Mouse (Mus musculus) embryonic facial prominence, embryonic 12.5 days (tissue): ENCODE data around the gene Il27. TPM values are rescaled to one million over a fixed set of nuclear protein-coding genes. Genes with fewer than 3 reads are reported as not detected.

Source experiments
- ATAC-seq: fragments of 200-750 bp; cut with Nextera tagmentation; 2 replicates; pipeline ENCODE4 v1.8.0; 2017; ENCODE audit not compliant: insufficient number of reproducible peaks, insufficient read depth, low FRiP score, low TSS enrichment
- H3K27ac ChIP-seq: fragments of 300-500 bp; sonication (generic); 2 replicates; pipeline ENCODE4 v1.5.1; 2016; ENCODE audit warnings: mild to moderate bottlenecking
- H3K27me3 ChIP-seq: fragments of 300-500 bp; sonication (generic); 2 replicates; pipeline ENCODE4 v1.6.1; 2016; ENCODE audit warnings: mild to moderate bottlenecking, moderate library complexity
- H3K36me3 ChIP-seq: fragments of 300-500 bp; sonication (generic); 2 replicates; pipeline ENCODE4 v1.6.1; 2016; ENCODE audit warnings: mild to moderate bottlenecking
- H3K4me1 ChIP-seq: fragments of 300-500 bp; sonication (generic); 2 replicates; pipeline ENCODE4 v1.6.1; 2016
- H3K4me2 ChIP-seq: fragments of 300-500 bp; sonication (generic); replicated peaks from 2 replicates; pipeline ENCODE4 v1.6.1; 2016; ENCODE audit warnings: mild to moderate bottlenecking, moderate library complexity
- H3K4me3 ChIP-seq: fragments of 300-500 bp; sonication (generic); 2 replicates; pipeline ENCODE4 v1.5.1; 2016; ENCODE audit warnings: mild to moderate bottlenecking
- H3K9ac ChIP-seq: fragments of 300-500 bp; sonication (generic); 2 replicates; pipeline ENCODE4 v1.6.1; 2016; ENCODE audit warnings: mild to moderate bottlenecking, moderate library complexity
- H3K9me3 ChIP-seq: fragments of 300-500 bp; sonication (generic); 2 replicates; pipeline ENCODE4 v1.6.1; 2016; ENCODE audit warnings: mild to moderate bottlenecking, moderate library complexity
- whole genome bisulfite sequencing: fragments of 180-500 bp; shearing (Covaris S2); methylation state at CpG from one replicate; pipeline ENCODE4 v1.1.7; 2016; 5-methylcytosine and 5-hydroxymethylcytosine counted together
- polyA plus RNA-seq: library from polyadenylated mRNA; unstranded; fragments of >200 nt; fragmentation: Nextera tagmentation; extraction: Ambion mirVana; gene quantifications from 2 replicates; pipeline ENCODE4 v1.2.1, GENCODE M21; 2016

Gene Il27
- polyA plus RNA-seq, 1 experiment from 2014 or later: not detected

GRCm38 (mm10) chr7:126625807-126626600 is 31.3 kb upstream of the Il27 start:
- H3K4me3 ChIP-seq: no peak overlapping the region
- no peaks in the 10 kb centered on the region; the same call in 1 of the 2 replicates for H3K4me1 ChIP-seq
- ATAC-seq: no peak
- H3K27me3 ChIP-seq: no peaks in the 10 kb centered on the region
- H3K27ac ChIP-seq: no peak overlapping the region
- no peak overlapping the region for H3K9ac ChIP-seq
- no peaks in the 10 kb centered on the region for H3K9me3 ChIP-seq
- 79% methylated on average over 3 of the region's 3 CpGs for WGBS
- H3K36me3 ChIP-seq: no peaks in the 10 kb centered on the region
- H3K4me2 ChIP-seq: no peak overlapping the region

GRCm38 (mm10) chr7:126625369-126625768 is 30.6 kb upstream of the Il27 start:
- ATAC-seq: no peak
- no peaks in the 10 kb centered on the region for H3K27me3 ChIP-seq
- 46% methylated on average over 6 of the region's 6 CpGs for WGBS
- H3K9ac ChIP-seq: no peak overlapping the region
- no peak overlapping the region for H3K4me3 ChIP-seq
- no peak overlapping the region for H3K27ac ChIP-seq
- H3K4me2 ChIP-seq: no peak overlapping the region
- H3K36me3 ChIP-seq: no peaks in the 10 kb centered on the region
- no peaks in the 10 kb centered on the region for H3K9me3 ChIP-seq
- H3K4me1 ChIP-seq: no peaks in the 10 kb centered on the region; the same call in 1 of the 2 replicates

- no peak for ATAC-seq
- H3K4me2 ChIP-seq: no peak overlapping the region
- H3K9me3 ChIP-seq: no peaks in the 10 kb centered on the region
- H3K27ac ChIP-seq: no peak overlapping the region
- no peaks in the 10 kb centered on the region for H3K27me3 ChIP-seq
- H3K9ac ChIP-seq: no peak overlapping the region
- 64% methylated on average over 16 of the region's 16 CpGs for WGBS
- H3K36me3 ChIP-seq: no peaks in the 10 kb centered on the region
- H3K4me3 ChIP-seq: no peak overlapping the region
- no peaks in the 10 kb centered on the region; the same call in 1 of the 2 replicates for H3K4me1 ChIP-seq
These were observed 30.0 kb upstream of the Il27 start for GRCm38 (mm10) chr7:126624774-126625173.

GRCm38 (mm10) chr7:126623381-126623780 is 28.6 kb upstream of the Il27 start:
- H3K27me3 ChIP-seq: no peaks in the 10 kb centered on the region
- WGBS: 85% methylated on average over 1 of the region's 1 CpGs
- H3K9me3 ChIP-seq: no peaks in the 10 kb centered on the region

GRCm38 (mm10) chr7:126621452-126622359 is 27.0 kb upstream of the Il27 start:
- H3K9me3 ChIP-seq: no peaks in the 10 kb centered on the region
- no peak overlapping the region for H3K4me2 ChIP-seq
- no peaks in the 10 kb centered on the region for H3K36me3 ChIP-seq
- H3K27ac ChIP-seq: no peak overlapping the region
- no peaks in the 10 kb centered on the region for H3K27me3 ChIP-seq
- no peak for ATAC-seq
- H3K9ac ChIP-seq: no peak overlapping the region
- no peaks in the 10 kb centered on the region; the same call in 1 of the 2 replicates for H3K4me1 ChIP-seq
- WGBS: 80% methylated on average over 9 of the region's 9 CpGs
- no peak overlapping the region for H3K4me3 ChIP-seq

More at GRCm38 (mm10) chr7:126623381-126623780, 28.6 kb upstream of the Il27 start:
- Histone ChIP-seq H3K9ac (no peak overlapping the region), H3K4me3 (no peak overlapping the region), H3K4me1 (no peaks in the 10 kb centered on the region; the same call in 1 of the 2 replicates), H3K27ac (no peak overlapping the region), H3K4me2 (no peak overlapping the region), H3K36me3 (no peaks in the 10 kb centered on the region)
- ATAC-seq: no peak

GRCm38 (mm10) chr7:126619559-126620275 is 25.0 kb upstream of the Il27 start:
- H3K27ac ChIP-seq: no peak overlapping the region
- H3K36me3 ChIP-seq: no peaks in the 10 kb centered on the region
- no peak overlapping the region for H3K9ac ChIP-seq
- no peaks in the 10 kb centered on the region for H3K27me3 ChIP-seq
- no peaks in the 10 kb centered on the region for H3K9me3 ChIP-seq
- H3K4me1 ChIP-seq: no peaks in the 10 kb centered on the region
- ATAC-seq: no peak
- no peak overlapping the region for H3K4me2 ChIP-seq
- 65% methylated on average over 10 of the region's 10 CpGs for WGBS
- no peak overlapping the region for H3K4me3 ChIP-seq

- Histone ChIP-seq H3K36me3 (no peaks in the 10 kb centered on the region), H3K4me1 (no peaks in the 10 kb centered on the region), H3K4me3 (no peak overlapping the region), H3K27ac (no peak overlapping the region), H3K9ac (no peak overlapping the region), H3K27me3 (no peaks in the 10 kb centered on the region), H3K9me3 (no peaks in the 10 kb centered on the region), H3K4me2 (no peak overlapping the region)
- no peak for ATAC-seq
- 78% methylated on average over 3 of the region's 3 CpGs for WGBS
These were observed 22.0 kb upstream of the Il27 start for GRCm38 (mm10) chr7:126616707-126617106.

GRCm38 (mm10) chr7:126612736-126613135 is 18.0 kb upstream of the Il27 start:
- Histone ChIP-seq H3K4me2 (no peak overlapping the region), H3K27me3 (no peaks in the 10 kb centered on the region), H3K27ac (no peak overlapping the region), H3K4me1 (no peaks in the 10 kb centered on the region), H3K9me3 (no peaks in the 10 kb centered on the region), H3K36me3 (no peaks in the 10 kb centered on the region), H3K4me3 (no peak overlapping the region), H3K9ac (no peak overlapping the region)
- ATAC-seq: no peak
- WGBS: 76% methylated on average over 3 of the region's 3 CpGs

GRCm38 (mm10) chr7:126607796-126608195 is 13.1 kb upstream of the Il27 start:
- Histone ChIP-seq H3K9ac (no peak overlapping the region), H3K36me3 (no peaks in the 10 kb centered on the region), H3K9me3 (no peaks in the 10 kb centered on the region), H3K4me1 (no peaks in the 10 kb centered on the region; the same call in 1 of the 2 replicates), H3K27me3 (no peaks in the 10 kb centered on the region), H3K4me3 (no peak overlapping the region), H3K4me2 (no peak overlapping the region), H3K27ac (no peak overlapping the region)
- 82% methylated on average over 5 of the region's 5 CpGs for WGBS
- no peak for ATAC-seq

- WGBS: 66% methylated on average over 3 of the region's 3 CpGs
- Histone ChIP-seq H3K4me2 (no peak overlapping the region), H3K4me3 (no peak overlapping the region), H3K9me3 (no peaks in the 10 kb centered on the region), H3K27me3 (no peaks in the 10 kb centered on the region), H3K27ac (no peak overlapping the region), H3K4me1 (no peaks in the 10 kb centered on the region; the same call in 1 of the 2 replicates), H3K9ac (no peak overlapping the region), H3K36me3 (no peaks in the 10 kb centered on the region)
- no peak for ATAC-seq
These were observed 12.3 kb upstream of the Il27 start for GRCm38 (mm10) chr7:126607064-126607463.

GRCm38 (mm10) chr7:126606611-126607010 is 11.9 kb upstream of the Il27 start:
- Histone ChIP-seq H3K9ac (no peak overlapping the region), H3K9me3 (no peaks in the 10 kb centered on the region), H3K36me3 (no peaks in the 10 kb centered on the region), H3K4me1 (no peaks in the 10 kb centered on the region; the same call in 1 of the 2 replicates), H3K27ac (no peak overlapping the region), H3K4me2 (no peak overlapping the region), H3K27me3 (no peaks in the 10 kb centered on the region), H3K4me3 (no peak overlapping the region)
- ATAC-seq: no peak
- 76% methylated on average over 5 of the region's 5 CpGs for WGBS
